ENCODE assay signal across 25 mouse cellular contexts in genomic region chr8:35924026-35924425, GRCm38 (mm10).
A peak's percentile ranks its signal among the peaks of the same experiment; 100 is the strongest.
DNase-seq lines count a peak whose midpoint lies in the region; ATAC-seq and TF ChIP-seq lines count a peak whose summit lies in the region.
"Had no signal": no experiment of that assay in that cellular context is flagged by ENCODE, and none has a peak within 500 bp of the region (broad histone marks: within the 10 kb centered on the region; RNA-seq: fewer than 3 reads in every experiment).

No protein-coding gene starts in this region.

- no peak overlapping the region for H3K4me3 ChIP-seq in cerebellum, adult 2 months (replicated peaks; ENCODE audit: insufficient read depth, low read depth, low read length)
- H3K4me3 ChIP-seq: embryonic facial prominence, embryonic 15.5 days; erythroblast, embryonic 14.5 days; forebrain, embryonic 10.5 days; gastrocnemius, adult 2 months; hindbrain, embryonic 12.5 days had no signal

- no peak for TF ChIP-seq POLR2A in cerebellum, adult 2 months (IDR thresholded peaks at IDR 0.05; ENCODE audit: borderline replicate concordance, insufficient read depth, low read length)

- 19% methylated on average over 1 of the region's 1 CpGs for WGBS in cerebellum, adult 2 months

- H3K27me3 ChIP-seq in cerebellum, adult 2 months (ENCODE audit: control insufficient read depth, insufficient read depth, low read length): no peaks in the 10 kb centered on the region
- H3K27me3 ChIP-seq: embryonic facial prominence, embryonic 15.5 days; hindbrain, embryonic 12.5 days had no signal

- TF ChIP-seq CTCF in cerebellum, adult 2 months (IDR thresholded peaks at IDR 0.05; ENCODE audit: borderline replicate concordance, insufficient read depth, low read depth, low read length): no peak

- H3K4me1 ChIP-seq in cerebellum, adult 2 months (ENCODE audit: control insufficient read depth, insufficient read depth, low read length): peaks cover 29% of the 10 kb centered on the region
- H3K4me1 ChIP-seq: embryonic facial prominence, embryonic 15.5 days had no signal

- peak overlapping the region; percentile 62; the same call in 1 of the 2 replicates for H3K27ac ChIP-seq in cerebellum, adult 2 months (ENCODE audit: insufficient read depth, low read length)
- H3K27ac ChIP-seq: embryonic facial prominence, embryonic 15.5 days; forebrain, embryonic 10.5 days; hindbrain, embryonic 12.5 days had no signal

- no peak for DNase-seq in cerebellum, postnatal 4 days (ENCODE audit: low spot score in 2 of 2)
- DNase-seq in brain, adult 2 months (ENCODE audit: low read depth, low spot score): peak; percentile 98
- DNase-seq in cerebellum, adult 2 months: peak; percentile 91 to 98
- peak; percentile 65 to 72 for DNase-seq in cerebellum, postnatal 10 days
- DNase-seq in kidney, adult 18-20 months: no peak
- DNase-seq: adrenal gland, postnatal 25 days; B cell, adult 2 months; embryo, embryonic 11 days; gastrocnemius, adult 2 months; gastrocnemius, postnatal 25 days; heart, adult 11 months; heart, postnatal 10 days; heart, postnatal 4 days had no signal

- peak; percentile 95 for ATAC-seq in cerebellum, adult (ENCODE audit: insufficient number of reproducible peaks, low FRiP score, low TSS enrichment)
- ATAC-seq in megakaryocyte-erythroid progenitor cell, adult 5-6 weeks (replicated peaks; ENCODE audit: low FRiP score, low TSS enrichment, poor library complexity, severe bottlenecking): no peak
- no peak for ATAC-seq in granulocyte monocyte progenitor cell, adult 5-6 weeks (replicated peaks; ENCODE audit: poor library complexity, severe bottlenecking)
- ATAC-seq: CD4-positive, CD25-positive, alpha-beta regulatory T cell, adult 4 months; forebrain, embryonic 14.5 days; hindbrain, embryonic 16.5 days; inflammation-experienced regulatory T-cells, adult 6 months; intestine, postnatal 0 days had no signal

Comparison
In these comparisons a context has a peak if more than half of its experiments do, and no peak if none do; other contexts are left out.
1. DNase-seq: peak in brain, adult 2 months (single experiment), cerebellum, adult 2 months (2 of 2) and cerebellum, postnatal 10 days (2 of 2); none in cerebellum, postnatal 4 days (0 of 2) and kidney, adult 18-20 months (single experiment).